Mouse (Mus musculus): ENCODE results near the gene Plcb3. TPM values are rescaled to one million over a fixed set of nuclear protein-coding genes. Genes with fewer than 3 reads are reported as not detected.
A peak's percentile ranks its signal among the peaks of the same experiment; 100 is the strongest.

Plcb3 gene
- polyA plus RNA-seq, 1 experiment from 2014 or later = 48.8 TPM

- ATAC-seq (ENCODE audit: low FRiP score, low TSS enrichment) = no peak
- no peaks in the 10 kb centered on the region for H3K36me3 ChIP-seq (ENCODE audit: insufficient read depth, low read length)
- peaks cover 22% of the 10 kb centered on the region for H3K4me1 ChIP-seq (ENCODE audit: insufficient read depth, low read length)
- no peak overlapping the region for H3K27ac ChIP-seq (ENCODE audit: low read length)
- peak overlapping the region; percentile 93; the same call in 1 of the 2 replicates for H3K4me2 ChIP-seq (replicated peaks; ENCODE audit: low read depth, low read length)
- WGBS = 22% methylated on average over 4 of the region's 4 CpGs
- no peaks in the 10 kb centered on the region for H3K9me3 ChIP-seq (ENCODE audit: low read length)
- no peak overlapping the region for H3K9ac ChIP-seq (replicated peaks; ENCODE audit: low read length)
- peaks cover 75% of the 10 kb centered on the region for H3K27me3 ChIP-seq (ENCODE audit: insufficient read depth, low read length)
- H3K4me3 ChIP-seq (ENCODE audit: low read length) = no peak overlapping the region
Measured at GRCm38 (mm10) chr19:6933102-6933435, 43.2 kb downstream of the Plcb3 start.

DNA sequence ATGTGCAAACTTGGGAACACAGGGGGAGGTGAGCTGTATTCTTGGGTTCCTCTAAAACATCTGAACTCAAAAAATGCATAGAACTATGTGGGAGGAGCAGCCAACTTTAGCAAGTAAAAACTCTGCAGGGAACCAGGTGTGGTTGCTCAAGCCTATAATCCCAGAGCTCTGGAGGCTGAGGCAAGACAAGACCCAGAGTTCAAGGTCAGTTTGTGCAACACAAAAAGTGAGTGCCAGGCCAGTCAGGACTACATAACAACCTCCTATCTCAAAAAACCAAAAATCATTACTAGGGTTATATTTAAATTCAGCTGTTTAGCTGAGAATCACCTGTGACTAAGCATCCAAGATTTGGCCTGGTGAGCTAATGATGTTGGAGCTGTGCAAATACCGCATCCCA lies 44.3 kb downstream of the Plcb3 start:
- 35% methylated on average over 1 of the region's 1 CpGs for WGBS
- Histone ChIP-seq H3K4me1 (ENCODE audit: insufficient read depth, low read length) (peaks cover 15% of the 10 kb centered on the region), H3K27me3 (ENCODE audit: insufficient read depth, low read length) (peaks cover 86% of the 10 kb centered on the region), H3K9ac (replicated peaks; ENCODE audit: low read length) (no peak overlapping the region), H3K36me3 (ENCODE audit: insufficient read depth, low read length) (no peaks in the 10 kb centered on the region), H3K4me3 (ENCODE audit: low read length) (no peak overlapping the region), H3K4me2 (replicated peaks; ENCODE audit: low read depth, low read length) (no peak overlapping the region), H3K27ac (ENCODE audit: low read length) (no peak overlapping the region), H3K9me3 (ENCODE audit: low read length) (no peaks in the 10 kb centered on the region)
- no peak for ATAC-seq (ENCODE audit: low FRiP score, low TSS enrichment)

DNA sequence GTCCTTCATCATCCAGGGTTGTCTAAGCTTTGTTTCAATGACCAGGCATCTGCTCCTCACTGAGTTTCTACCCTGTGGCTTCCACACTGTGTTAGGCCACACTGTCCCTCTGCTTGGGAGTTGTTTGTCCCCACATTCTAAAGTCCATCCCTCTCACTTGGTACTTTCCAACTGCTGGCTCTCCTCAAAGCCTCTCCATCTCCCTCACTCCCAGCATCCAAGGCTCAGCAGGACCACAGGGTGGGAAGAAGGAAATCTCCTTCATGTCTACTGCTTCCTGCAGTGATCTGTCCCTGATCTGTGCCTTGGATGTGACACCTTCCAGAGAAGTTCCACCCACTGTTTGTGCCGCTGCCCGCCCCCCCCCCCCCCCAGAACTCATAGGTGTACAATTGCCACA lies 45.3 kb downstream of the Plcb3 start:
- H3K4me3 ChIP-seq (ENCODE audit: low read length) = no peak overlapping the region
- H3K4me2 ChIP-seq (replicated peaks; ENCODE audit: low read depth, low read length) = no peak overlapping the region
- no peaks in the 10 kb centered on the region for H3K9me3 ChIP-seq (ENCODE audit: low read length)
- 0% methylated on average over 2 of the region's 2 CpGs for WGBS
- no peak overlapping the region for H3K9ac ChIP-seq (replicated peaks; ENCODE audit: low read length)
- no peaks in the 10 kb centered on the region for H3K36me3 ChIP-seq (ENCODE audit: insufficient read depth, low read length)
- peaks cover 92% of the 10 kb centered on the region for H3K27me3 ChIP-seq (ENCODE audit: insufficient read depth, low read length)
- peaks cover 20% of the 10 kb centered on the region for H3K4me1 ChIP-seq (ENCODE audit: insufficient read depth, low read length)
- no peak overlapping the region for H3K27ac ChIP-seq (ENCODE audit: low read length)
- no peak for ATAC-seq (ENCODE audit: low FRiP score, low TSS enrichment)

GRCm38 (mm10) chr19:6928080-6928479 lies 48.2 kb downstream of the Plcb3 start:
- 12% methylated on average over 9 of the region's 9 CpGs for WGBS
- Histone ChIP-seq H3K4me3 (ENCODE audit: low read length) (no peak overlapping the region), H3K27me3 (ENCODE audit: insufficient read depth, low read length) (peaks cover 88% of the 10 kb centered on the region)

DNA sequence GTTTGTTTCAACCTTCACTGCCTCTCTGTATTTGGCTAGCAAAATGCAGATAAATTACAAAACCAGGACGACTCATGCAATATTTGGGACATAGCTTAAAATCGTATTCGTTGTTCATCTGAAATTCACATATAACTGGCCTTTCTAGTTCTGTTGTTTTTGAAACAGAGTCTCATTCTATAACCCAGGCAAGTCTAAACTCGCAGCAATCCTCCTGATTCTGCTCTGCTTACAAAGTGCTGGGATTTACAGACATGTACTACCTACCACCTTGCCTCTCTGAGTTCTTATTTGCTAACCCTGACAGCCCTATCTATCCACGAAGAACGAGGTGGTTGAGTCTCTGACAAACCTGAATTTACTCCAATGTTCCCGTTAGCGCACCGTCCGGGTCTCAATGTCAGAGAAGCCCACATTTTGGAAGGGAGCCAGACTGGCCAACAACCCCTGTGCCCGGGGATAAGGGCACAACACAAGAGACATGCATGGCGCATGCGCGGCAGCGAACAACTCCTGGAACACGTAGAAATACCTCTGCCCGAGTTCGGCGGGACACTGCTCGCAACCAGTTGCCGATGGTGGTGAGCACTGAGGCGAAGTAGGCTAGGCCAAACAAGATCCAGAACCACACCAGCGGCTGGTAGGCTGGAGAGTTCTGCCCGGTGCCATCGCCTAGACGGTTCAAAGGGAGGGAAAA lies 49.6 kb downstream of the Plcb3 start:
- Histone ChIP-seq H3K4me3 (ENCODE audit: low read length) (peak overlapping the region; percentile 22), H3K36me3 (ENCODE audit: insufficient read depth, low read length) (no peaks in the 10 kb centered on the region), H3K4me2 (replicated peaks; ENCODE audit: low read depth, low read length) (peak overlapping the region; percentile 40), H3K9me3 (ENCODE audit: low read length) (no peaks in the 10 kb centered on the region), H3K4me1 (ENCODE audit: insufficient read depth, low read length) (peaks cover 19% of the 10 kb centered on the region), H3K27ac (ENCODE audit: low read length) (no peak overlapping the region), H3K27me3 (ENCODE audit: insufficient read depth, low read length) (peaks cover 74% of the 10 kb centered on the region), H3K9ac (replicated peaks; ENCODE audit: low read length) (no peak overlapping the region)
- ATAC-seq (ENCODE audit: low FRiP score, low TSS enrichment) = no peak
- 14% methylated on average over 26 of the region's 26 CpGs for WGBS

More at GRCm38 (mm10) chr19:6928080-6928479, 48.2 kb downstream of the Plcb3 start:
- ATAC-seq (ENCODE audit: low FRiP score, low TSS enrichment) = no peak
- no peak overlapping the region for H3K4me2 ChIP-seq (replicated peaks; ENCODE audit: low read depth, low read length)
- peaks cover 19% of the 10 kb centered on the region for H3K4me1 ChIP-seq (ENCODE audit: insufficient read depth, low read length)
- no peak overlapping the region for H3K9ac ChIP-seq (replicated peaks; ENCODE audit: low read length)
- no peak overlapping the region for H3K27ac ChIP-seq (ENCODE audit: low read length)
- H3K9me3 ChIP-seq (ENCODE audit: low read length) = no peaks in the 10 kb centered on the region
- H3K36me3 ChIP-seq (ENCODE audit: insufficient read depth, low read length) = no peaks in the 10 kb centered on the region

- no peak overlapping the region for H3K27ac ChIP-seq (ENCODE audit: low read length)
- no peak overlapping the region for H3K9ac ChIP-seq (replicated peaks; ENCODE audit: low read length)
- H3K4me2 ChIP-seq (replicated peaks; ENCODE audit: low read depth, low read length) = peak overlapping the region; percentile 44; the same call in 1 of the 2 replicates
- no peaks in the 10 kb centered on the region for H3K36me3 ChIP-seq (ENCODE audit: insufficient read depth, low read length)
- no peaks in the 10 kb centered on the region for H3K9me3 ChIP-seq (ENCODE audit: low read length)
- ATAC-seq (ENCODE audit: low FRiP score, low TSS enrichment) = no peak
- 10% methylated on average over 40 of the region's 40 CpGs for WGBS
- peaks cover 18% of the 10 kb centered on the region for H3K4me1 ChIP-seq (ENCODE audit: insufficient read depth, low read length)
- peak overlapping the region; percentile 31 for H3K4me3 ChIP-seq (ENCODE audit: low read length)
- peaks cover 65% of the 10 kb centered on the region for H3K27me3 ChIP-seq (ENCODE audit: insufficient read depth, low read length)
Measured at GRCm38 (mm10) chr19:6925611-6926329, 50.5 kb downstream of the Plcb3 start.

DNA sequence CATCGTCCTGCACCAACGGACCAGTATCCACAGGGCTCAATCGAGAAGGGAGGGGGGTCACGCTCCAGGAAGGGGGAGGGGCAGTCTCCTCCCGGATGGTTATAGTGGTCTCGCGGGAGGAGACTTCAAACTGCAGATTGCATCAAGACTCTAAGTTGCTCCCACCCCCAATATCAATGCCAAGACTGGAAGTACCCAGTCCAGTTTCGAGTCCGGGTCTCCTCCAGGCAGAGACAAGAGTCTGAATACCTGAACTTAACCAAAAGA lies 51.0 kb downstream of the Plcb3 start, which contains the start of gene Catsperz:
Catsperz (minus strand) TSS at position 74 of the 267 bp plus-strand sequence.
- H3K27me3 ChIP-seq (ENCODE audit: insufficient read depth, low read length) = peaks cover 61% of the 10 kb centered on the region
- no peak within 1 kb of the TSS; the same call in 1 of the 2 replicates for H3K9ac ChIP-seq (replicated peaks; ENCODE audit: low read length)

GRCm38 (mm10) chr19:6924461-6925306 lies 51.6 kb downstream of the Plcb3 start:
- no peak overlapping the region; the same call in 1 of the 2 replicates for H3K9ac ChIP-seq (replicated peaks; ENCODE audit: low read length)
- peaks cover 57% of the 10 kb centered on the region for H3K27me3 ChIP-seq (ENCODE audit: insufficient read depth, low read length)
- peaks cover 28% of the 10 kb centered on the region for H3K4me1 ChIP-seq (ENCODE audit: insufficient read depth, low read length)
- peak overlapping the region; percentile 44 for H3K4me2 ChIP-seq (replicated peaks; ENCODE audit: low read depth, low read length)
- WGBS = 3% methylated on average over 39 of the region's 39 CpGs
- H3K36me3 ChIP-seq (ENCODE audit: insufficient read depth, low read length) = no peaks in the 10 kb centered on the region
- H3K4me3 ChIP-seq (ENCODE audit: low read length) = peak overlapping the region; percentile 31
- H3K27ac ChIP-seq (ENCODE audit: low read length) = no peak overlapping the region
- H3K9me3 ChIP-seq (ENCODE audit: low read length) = no peaks in the 10 kb centered on the region
- no peak for ATAC-seq (ENCODE audit: low FRiP score, low TSS enrichment)

More for the DNA sequence above, 51.0 kb downstream of the Plcb3 start, which contains the start of gene Catsperz:
- Histone ChIP-seq H3K27ac (ENCODE audit: low read length) (no peak within 1 kb of the TSS), H3K4me2 (replicated peaks; ENCODE audit: low read depth, low read length) (peak within 1 kb of the TSS; percentile 44), H3K36me3 (ENCODE audit: insufficient read depth, low read length) (no peaks in the 10 kb centered on the region), H3K4me3 (ENCODE audit: low read length) (peak within 1 kb of the TSS; percentile 31), H3K9me3 (ENCODE audit: low read length) (no peaks in the 10 kb centered on the region), H3K4me1 (ENCODE audit: insufficient read depth, low read length) (peaks cover 23% of the 10 kb centered on the region)
- no peak for ATAC-seq (ENCODE audit: low FRiP score, low TSS enrichment)
- 2% methylated on average over 9 of the region's 9 CpGs for WGBS

DNA sequence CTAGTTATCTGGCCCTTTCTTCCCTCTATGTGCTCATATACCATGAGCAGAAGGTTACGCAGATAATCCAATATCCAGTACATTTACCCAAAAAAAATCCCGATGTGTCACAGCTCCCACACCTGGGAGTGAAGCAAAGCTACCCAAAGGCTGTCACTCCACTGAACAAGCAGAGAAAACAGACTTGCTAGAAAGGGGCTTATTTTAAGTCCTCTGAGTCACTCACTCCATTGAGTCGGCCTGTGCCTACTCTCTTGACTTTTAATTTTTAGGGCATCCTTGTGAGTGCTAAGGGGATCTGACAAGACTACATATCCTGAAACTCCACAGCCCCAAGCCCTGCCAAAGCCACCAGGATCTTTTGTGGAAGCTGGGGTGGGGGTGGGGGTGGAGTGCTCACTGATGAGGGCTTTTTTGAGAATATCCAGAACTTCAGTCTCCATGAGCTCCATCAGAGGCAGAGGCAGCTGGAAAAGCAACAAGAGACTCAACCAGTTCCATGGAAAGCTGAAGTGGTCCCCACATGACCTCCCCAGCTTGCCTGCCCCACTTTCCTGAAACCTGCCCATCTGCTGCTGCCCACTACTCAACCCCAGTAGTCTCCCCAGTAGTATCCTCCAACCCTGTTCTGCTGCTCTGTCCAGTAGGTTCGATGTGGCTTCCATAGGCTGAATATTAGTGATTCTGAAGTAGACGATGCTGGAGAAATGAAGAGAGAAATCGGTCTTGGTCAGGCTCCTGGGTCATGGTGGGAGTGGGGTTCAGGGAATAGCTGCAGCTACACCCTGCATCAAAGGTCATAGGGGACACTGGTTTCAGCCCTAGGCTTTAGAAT lies 53.2 kb downstream of the Plcb3 start:
- Histone ChIP-seq H3K9ac (replicated peaks; ENCODE audit: low read length) (peak overlapping the region; percentile 37; the same call in 1 of the 2 replicates), H3K27ac (ENCODE audit: low read length) (no peak overlapping the region), H3K4me1 (ENCODE audit: insufficient read depth, low read length) (peaks cover 30% of the 10 kb centered on the region), H3K4me3 (ENCODE audit: low read length) (peak overlapping the region; percentile 73; the same call in 1 of the 2 replicates), H3K4me2 (replicated peaks; ENCODE audit: low read depth, low read length) (peak overlapping the region; percentile 94; the same call in 1 of the 2 replicates), H3K9me3 (ENCODE audit: low read length) (no peaks in the 10 kb centered on the region), H3K27me3 (ENCODE audit: insufficient read depth, low read length) (peaks cover 46% of the 10 kb centered on the region), H3K36me3 (ENCODE audit: insufficient read depth, low read length) (no peaks in the 10 kb centered on the region)
- no peak for ATAC-seq (ENCODE audit: low FRiP score, low TSS enrichment)
- WGBS = 59% methylated on average over 6 of the region's 6 CpGs
